Comparison of ENCODE assay signal across 16 mouse cellular contexts in genomic region chr19:4874613-4875012, GRCm38 (mm10). TPM values are rescaled to one million over a fixed set of nuclear protein-coding genes. Genes with fewer than 3 reads are reported as not detected.
"Had no signal": no experiment of that assay in that cellular context is flagged by ENCODE, and none has a peak within 500 bp of the region (broad histone marks: within the 10 kb centered on the region; RNA-seq: fewer than 3 reads in every experiment).

No protein-coding gene starts in this region.

RNA-seq across cellular contexts. Expression of gene Actn3, which starts 3.1 kb away (rescaled TPM):
- polyA plus RNA-seq: liver, adult 2 months; macrophage had no signal

RNA-seq across cellular contexts. Expression of gene Ctsf, which starts 19.7 kb away (rescaled TPM):
- total RNA-seq: monocyte, adult 5-6 weeks had no signal

RNA-seq across cellular contexts. Expression of gene Bbs1, which starts 31.8 kb away (rescaled TPM):
- total RNA-seq: monocyte, adult 5-6 weeks had no signal

RNA-seq across cellular contexts. Expression of gene Ccdc87, which starts 35.4 kb away (rescaled TPM):
- total RNA-seq: liver, adult 2 months; megakaryocyte progenitor cell, adult 5-6 weeks; megakaryocyte, adult 5-6 weeks; megakaryocyte-erythroid progenitor cell, adult 5-6 weeks; monocyte, adult 5-6 weeks had no signal
- polyA plus RNA-seq: limb, embryonic 10.5 days; limb, embryonic 11.5 days; limb, embryonic 13.5 days; limb, embryonic 15.5 days; liver, adult 2 months; liver, embryonic 11.5 days; liver, embryonic 12.5 days; liver, embryonic 13.5 days; liver, embryonic 15.5 days; liver, embryonic 16.5 days; liver, postnatal 0 days had no signal
